Mouse (Mus musculus) heart, adult 2 months (tissue): ENCODE data around the gene Bard1.

Source experiments
- CTCF ChIP-seq: fragments of 200-600 bp; IDR thresholded peaks from 2 replicates; pipeline ENCODE4 v1.8.1; 2022; ENCODE audit warnings: antibody characterized with exemption, mild to moderate bottlenecking, moderate library complexity
- EP300 ChIP-seq: fragments of 200-500 bp; IDR thresholded peaks from 2 replicates; pipeline ENCODE4 v1.6.1; 2011; ENCODE audit warnings: low read depth, low read length, control low read depth; ENCODE audit not compliant: insufficient read depth

DNA sequence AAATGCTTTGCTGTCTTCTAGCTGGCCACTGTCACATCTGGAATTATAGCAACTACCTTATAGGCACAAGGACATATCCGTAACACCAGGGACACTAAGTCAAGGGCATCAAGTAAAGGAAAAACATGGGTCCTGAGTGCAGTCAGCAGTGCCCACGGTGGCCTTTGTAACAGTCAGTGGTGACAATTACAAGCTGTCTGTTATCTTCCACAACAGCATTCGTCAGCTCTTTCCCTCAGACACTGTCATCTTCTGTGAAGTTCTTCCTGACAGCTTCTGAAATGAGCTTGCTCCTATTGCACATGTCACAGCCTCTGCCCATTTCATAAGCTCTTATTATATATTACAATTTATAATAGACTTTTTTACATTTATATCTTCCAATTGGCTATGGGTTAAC is 50.7 kb downstream of the Bard1 start:
- TF ChIP-seq CTCF (no peak), EP300 (no peak)
